Mouse (Mus musculus) ES-Bruce4 (cell line): ENCODE data around the gene F2rl1.

Experiments
- CTCF ChIP-seq: IDR thresholded peaks from one replicate; pipeline ENCODE4 v1.8.1; 2011; ENCODE audit warnings: low read depth, low read length
- EP300 ChIP-seq: IDR thresholded peaks from 2 replicates; pipeline ENCODE4 v1.6.1; 2011; ENCODE audit warnings: low read depth, low read length; ENCODE audit not compliant: insufficient read depth
- POLR2A ChIP-seq: IDR thresholded peaks from one replicate; pipeline ENCODE4 v1.8.1; 2011; ENCODE audit warnings: low read length; ENCODE audit not compliant: insufficient read depth

DNA sequence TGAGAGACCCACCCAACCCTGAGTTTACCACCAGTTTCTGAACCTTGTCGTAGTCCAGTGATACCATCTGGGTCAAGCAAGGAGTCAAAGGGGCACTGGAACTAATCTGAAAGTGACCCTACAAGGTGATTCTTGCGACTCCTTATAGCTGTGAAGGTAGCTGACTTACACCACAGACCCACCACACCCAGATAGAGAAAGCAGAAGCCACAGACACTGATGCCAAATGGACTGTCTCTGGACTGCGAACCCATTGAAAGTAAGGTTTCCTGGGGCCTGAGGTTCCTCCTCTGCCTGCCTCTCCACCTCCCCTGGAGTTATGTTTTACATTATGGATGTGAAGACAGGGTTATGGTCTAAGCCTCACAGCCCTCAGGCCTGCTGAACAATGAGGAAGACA, 28.4 kb downstream of the F2rl1 start:
- TF ChIP-seq CTCF (no peak), POLR2A (no peak), EP300 (no peak)
